Mouse (Mus musculus) MEL (cell line): ENCODE results near the gene Orc4.

Experiments
- EP300 ChIP-seq, 2 experiments: IDR thresholded peaks; 2 replicates each; pipeline ENCODE4 v1.6.1; 2011; ENCODE audit warnings: improper control_type of control experiment in 2 of 2, low read length in 2 of 2, low read depth in 1 of 2, mild to moderate bottlenecking in 1 of 2
- GATA1 ChIP-seq: IDR thresholded peaks from 2 replicates; pipeline ENCODE4 v1.6.1; 2011; ENCODE audit warnings: low read depth, low read length, improper control_type of control experiment
- MYC ChIP-seq: IDR thresholded peaks from 2 replicates; pipeline ENCODE4 v1.6.1; 2011; ENCODE audit warnings: low read depth, mild to moderate bottlenecking, low read length, improper control_type of control experiment, moderate library complexity
- USF1 ChIP-seq: IDR thresholded peaks from 2 replicates; pipeline ENCODE4 v1.6.1; 2014; ENCODE audit warnings: low read depth, mild to moderate bottlenecking, inconsistent platforms, low read length, improper control_type of control experiment, moderate library complexity

- TF ChIP-seq MYC (no peak), USF1 (no peak), GATA1 (no peak), EP300 (IDR thresholded peaks at IDR 0.05; ENCODE audit: low read depth in 1 of 2, low read length in 2 of 2) (no peak)
Measured at GRCm38 (mm10) chr2:48950252-48950315, at the start of gene Orc4.
